Mouse (Mus musculus) B cell, adult 2 months (primary cell): Measurements from ENCODE around the gene Cnn2.

Experiments
- DNase-seq, 2 experiments: peaks; one replicate each; pipeline ENCODE4 v3.0.0; 2022

The Cnn2 gene

GRCm38 (mm10) chr10:79991548-79991947 lies 3.2 kb downstream of the Cnn2 start:
- DNase-seq, result peak; percentile 40 to 44

GRCm38 (mm10) chr10:79994397-79995115 lies 6.2 kb downstream of the Cnn2 start:
- peak in 1 of 2 experiments; percentile 18 for DNase-seq

GRCm38 (mm10) chr10:79995636-79996035 lies 7.3 kb downstream of the Cnn2 start:
- no peak for DNase-seq

GRCm38 (mm10) chr10:79996272-79997033 lies 8.1 kb downstream of the Cnn2 start, which contains the start of gene Abca7:
TSS of gene Abca7 (plus strand) at chr10:79996494.
- DNase-seq, result peak; percentile 97 to 98

- DNase-seq, result peak; percentile 37 to 45
These were observed 8.8 kb downstream of the Cnn2 start for GRCm38 (mm10) chr10:79997034-79997760.

- DNase-seq, result no peak
These were observed 9.4 kb downstream of the Cnn2 start for GRCm38 (mm10) chr10:79997819-79998218.

- no peak for DNase-seq
These were observed 13.6 kb downstream of the Cnn2 start for GRCm38 (mm10) chr10:80001945-80002344.

- DNase-seq, result no peak
These were observed 14.4 kb downstream of the Cnn2 start for GRCm38 (mm10) chr10:80002829-80003228.

- DNase-seq, result no peak
These were observed 15.2 kb downstream of the Cnn2 start for GRCm38 (mm10) chr10:80003374-80004232.

GRCm38 (mm10) chr10:80004233-80004705 lies 15.9 kb downstream of the Cnn2 start:
- no peak for DNase-seq

- no peak for DNase-seq
These were observed 23.4 kb downstream of the Cnn2 start for GRCm38 (mm10) chr10:80011740-80012139.

GRCm38 (mm10) chr10:80013609-80014008 lies 25.2 kb downstream of the Cnn2 start:
- no peak for DNase-seq

GRCm38 (mm10) chr10:80014484-80015290 lies 26.3 kb downstream of the Cnn2 start:
- DNase-seq, result peak in 1 of 2 experiments; percentile 36

GRCm38 (mm10) chr10:80015583-80015982 lies 27.2 kb downstream of the Cnn2 start:
- no peak for DNase-seq

- peak; percentile 79 to 85 for DNase-seq
These were observed 28.1 kb downstream of the Cnn2 start, which contains the start of gene Arhgap45 for GRCm38 (mm10) chr10:80016511-80016910. TSS of gene Arhgap45 (plus strand) at chr10:80016653.

GRCm38 (mm10) chr10:80016931-80017330 lies 28.5 kb downstream of the Cnn2 start:
- DNase-seq, result no peak

- peak; percentile 92 to 94 for DNase-seq
These were observed 29.0 kb downstream of the Cnn2 start for GRCm38 (mm10) chr10:80017361-80017760.

GRCm38 (mm10) chr10:80017771-80018170 lies 29.4 kb downstream of the Cnn2 start:
- DNase-seq, result peak in 1 of 2 experiments; percentile 44

- DNase-seq, result peak; percentile 58 to 64
These were observed 30.4 kb downstream of the Cnn2 start for GRCm38 (mm10) chr10:80018739-80019297.

- no peak for DNase-seq
These were observed 31.2 kb downstream of the Cnn2 start for GRCm38 (mm10) chr10:80019471-80020131.
